ENCODE assay signal across 8 mouse cellular contexts in genomic region chr1:181393250-181394149, GRCm38 (mm10). TPM values are rescaled to one million over a fixed set of nuclear protein-coding genes. Genes with fewer than 3 reads are reported as not detected.
DNase-seq lines count a peak whose midpoint lies in the region; ATAC-seq lines count a peak whose summit lies in the region.
"Had no signal": no experiment of that assay in that cellular context is flagged by ENCODE, and none has a peak within 500 bp of the region (broad histone marks: within the 10 kb centered on the region; RNA-seq: fewer than 3 reads in every experiment).

No protein-coding gene starts in this region.

- no peaks in the 10 kb centered on the region for H3K9me3 ChIP-seq in hindbrain, embryonic 15.5 days
- H3K9me3 ChIP-seq in midbrain, embryonic 13.5 days, result no peaks in the 10 kb centered on the region

- peak; percentile 94 for DNase-seq in adrenal gland, postnatal 10 days
- DNase-seq in cerebellum, postnatal 25 days, result peak; percentile 97 to 98
- DNase-seq in gastrocnemius, postnatal 14 days, result peak; percentile 71
- DNase-seq in layer of hippocampus, postnatal 25 days (ENCODE audit: extremely low spot score in 1 of 2, low spot score in 1 of 2), result peak; percentile 48 to 69
- DNase-seq in telencephalon, adult 2 months (ENCODE audit: low read depth, low spot score), result peak; percentile 46

- WGBS in hindbrain, embryonic 15.5 days, result 47% methylated on average over 6 of the region's 6 CpGs
- WGBS in midbrain, embryonic 13.5 days, result 60% methylated on average over 6 of the region's 6 CpGs

- H3K36me3 ChIP-seq in hindbrain, embryonic 15.5 days, result no peaks in the 10 kb centered on the region
- no peaks in the 10 kb centered on the region for H3K36me3 ChIP-seq in midbrain, embryonic 13.5 days

- H3K4me3 ChIP-seq in hindbrain, embryonic 15.5 days, result no peak overlapping the region
- H3K4me3 ChIP-seq in midbrain, embryonic 13.5 days (replicated peaks), result no peak overlapping the region

- H3K4me1 ChIP-seq in hindbrain, embryonic 15.5 days (replicated peaks), result peaks cover 12% of the 10 kb centered on the region
- H3K4me1 ChIP-seq in midbrain, embryonic 13.5 days (replicated peaks), result peaks cover 8% of the 10 kb centered on the region

- H3K4me2 ChIP-seq in hindbrain, embryonic 15.5 days, result no peak overlapping the region
- H3K4me2 ChIP-seq in midbrain, embryonic 13.5 days (replicated peaks), result no peak overlapping the region

- H3K9ac ChIP-seq in hindbrain, embryonic 15.5 days, result no peak overlapping the region
- H3K9ac ChIP-seq in midbrain, embryonic 13.5 days (replicated peaks), result no peak overlapping the region

- peak overlapping the region; percentile 68 for H3K27ac ChIP-seq in hindbrain, embryonic 15.5 days (replicated peaks)
- no peak overlapping the region for H3K27ac ChIP-seq in midbrain, embryonic 13.5 days

- intact Hi-C loops in gastrocnemius, postnatal 14 days (cut with DNase I; ENCODE audit: low total_unique reads), result no loop called here

- peak; percentile 85 for ATAC-seq in hindbrain, embryonic 15.5 days (ENCODE audit: low FRiP score, low read depth)
- peak; percentile 76 for ATAC-seq in midbrain, embryonic 13.5 days

- no peaks in the 10 kb centered on the region for H3K27me3 ChIP-seq in hindbrain, embryonic 15.5 days
- H3K27me3 ChIP-seq in midbrain, embryonic 13.5 days, result no peaks in the 10 kb centered on the region

RNA-seq across cellular contexts. Expression of gene Cnih3, which starts 41.1 kb away (rescaled TPM):
- not detected for total RNA-seq in adrenal gland, postnatal 10 days (2021)
- under 1 TPM in 1 of 2 experiments, not detected in 1; 0.10 TPM for total RNA-seq in gastrocnemius, postnatal 14 days (2021)
- 13.3 and 14.1 TPM in 2 replicates for polyA plus RNA-seq in hindbrain, embryonic 15.5 days (2015; fragmentation: Nextera tagmentation; extraction: Ambion mirVana)
- total RNA-seq in layer of hippocampus, postnatal 25 days (2021), result 10 to 100 TPM; 64.2 to 66.6 TPM
- polyA plus RNA-seq in midbrain, embryonic 13.5 days (2015; fragmentation: Nextera tagmentation; extraction: Ambion mirVana), result 2.6 and 3.8 TPM in 2 replicates
- total RNA-seq: neutrophil, adult 5-6 weeks had no signal

Comparison
In these comparisons a context has a peak if more than half of its experiments do, and no peak if none do; other contexts are left out.
1. DNase-seq: peak in every context shown above with its lines; median percentile 98 in cerebellum, postnatal 25 days; 94 in adrenal gland, postnatal 10 days; 71 in gastrocnemius, postnatal 14 days; 58 in layer of hippocampus, postnatal 25 days; 46 in telencephalon, adult 2 months.
2. RNA of gene Cnih3, which starts 41.1 kb away (total RNA-seq): 64.2 to 66.6 TPM in layer of hippocampus, postnatal 25 days; not detected in adrenal gland, postnatal 10 days and 0.10 TPM in gastrocnemius, postnatal 14 days; every median in the first group is over 10 times any median in the second.